Mouse (Mus musculus): ENCODE measurements at regions not wholly inside any gene's neighbourhood (a gene's known extent, or its start where the extent isn't known, plus 50 kb on each side); places are given as distances from the start of the nearest gene placed in this dataset.

DNA sequence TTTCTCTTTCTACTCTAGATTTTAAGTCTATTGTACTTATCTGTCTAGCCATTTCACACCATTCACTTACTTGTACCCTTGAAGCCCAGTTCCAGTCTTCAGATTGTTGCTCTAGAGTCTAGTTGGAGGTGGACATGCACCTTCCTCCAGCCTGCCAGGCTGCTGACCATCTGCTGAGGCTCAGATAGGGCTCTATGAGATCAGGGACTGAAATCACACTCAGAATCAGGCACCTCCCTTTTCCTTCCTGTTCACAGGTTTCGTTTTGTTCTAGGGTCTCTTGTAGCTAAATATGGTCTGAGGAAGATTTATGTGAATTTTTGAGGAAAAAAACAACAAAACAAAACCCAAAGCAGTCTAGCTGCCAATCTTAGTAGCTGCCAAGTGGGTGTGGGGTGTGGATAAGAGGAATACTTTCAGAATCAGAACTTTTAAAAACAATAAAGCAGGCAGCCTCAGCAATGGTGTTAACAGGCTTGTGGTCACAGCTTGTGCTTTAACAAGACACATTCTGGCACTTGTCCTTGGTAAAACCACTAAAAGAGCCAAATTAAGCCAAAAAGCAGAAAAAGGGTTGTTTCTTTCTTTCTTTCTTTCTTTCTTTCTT is 225.9 kb upstream of the Gvin1 start:
- Histone ChIP-seq H3K27me3 (ENCODE audit: control insufficient read depth, insufficient read depth, low read length) (no peaks in the 10 kb centered on the region), H3K4me1 (replicated peaks; ENCODE audit: control insufficient read depth, insufficient read depth, low read length) (peaks cover 2% of the 10 kb centered on the region; the same call in 1 of the 2 replicates), H3K27ac (ENCODE audit: control insufficient read depth, insufficient read depth, low read length) (0 out of 2 replicates have a peak overlapping the region, but pooled peaks have one; percentile 44), H3K36me3 (ENCODE audit: control insufficient read depth, insufficient read depth, low read length) (no peaks in the 10 kb centered on the region), H3K4me3 (ENCODE audit: control insufficient read depth, insufficient read depth, low read length) (peak overlapping the region; percentile 12; the same call in 1 of the 2 replicates)
- 0% methylated on average over 1 of the region's 1 CpGs for WGBS
- DNase-seq, result no peak
- no peak for TF ChIP-seq CTCF (IDR thresholded peaks at IDR 0.05; ENCODE audit: borderline replicate concordance, control insufficient read depth, extremely low read depth, insufficient read depth, low read length, poor library complexity)
- TF ChIP-seq POLR2A (IDR thresholded peaks at IDR 0.05; ENCODE audit: control insufficient read depth, extremely low read depth, insufficient read depth, low read length, poor library complexity), result no peak

Data from thymus, adult 2 months (tissue).